1 mouse cellular context compared by ENCODE assay signal in the genomic region with DNA sequence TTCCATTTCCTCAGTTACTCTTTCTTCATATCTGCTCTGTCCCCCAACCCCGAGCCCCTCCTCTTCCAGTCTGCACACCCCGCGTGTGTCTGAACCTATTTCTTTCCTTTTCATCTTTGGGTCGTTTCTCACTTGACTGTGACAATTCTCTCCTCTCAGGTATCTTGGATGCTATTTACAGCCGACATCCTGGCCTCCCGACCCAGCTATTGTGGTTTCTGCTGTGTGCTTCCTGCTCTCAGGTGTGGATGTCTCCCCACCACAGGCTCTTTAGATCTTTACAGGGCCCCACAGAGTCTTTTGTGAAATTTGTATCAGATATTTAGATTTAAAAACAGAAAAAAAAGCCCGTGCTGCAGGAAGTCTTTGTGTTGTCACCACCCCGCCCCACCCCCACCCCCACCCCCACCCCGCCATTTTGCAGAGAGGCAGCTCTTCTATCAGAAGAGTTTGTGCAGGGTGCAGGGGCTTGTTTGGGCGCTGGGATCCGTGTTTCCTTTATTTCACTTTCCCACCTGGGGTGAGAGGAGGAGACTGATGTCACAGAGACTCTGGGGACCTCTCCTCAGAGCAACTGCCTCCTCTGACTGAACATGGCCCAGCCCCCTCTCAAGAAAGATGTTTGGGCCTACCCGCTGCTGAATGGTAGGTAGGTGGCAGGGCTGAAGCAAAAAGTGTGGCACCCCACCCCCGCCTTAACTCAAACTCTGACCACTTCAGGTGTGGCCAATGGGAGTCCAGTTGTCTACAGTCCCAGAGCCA.
TF ChIP-seq lines count a peak whose summit lies in the region.

No protein-coding gene starts in this region.

TF ChIP-seq in CH12.LX, 34 proteins besides CTCF, POLR2A, EP300 and RAD21:
- no peak for TF ChIP-seq GABPA (IDR thresholded peaks at IDR 0.05; ENCODE audit: insufficient replicate concordance, low read depth, low read length)
- peak; percentile 80; the same call in 1 of the 2 replicates for TF ChIP-seq CHD2 (IDR thresholded peaks at IDR 0.05; ENCODE audit: low read length)
- no peak for TF ChIP-seq MAX (IDR thresholded peaks at IDR 0.05; ENCODE audit: low read length)
- no peak for TF ChIP-seq PAX5 (IDR thresholded peaks at IDR 0.05; ENCODE audit: low read length)
- TF ChIP-seq NELFE (IDR thresholded peaks at IDR 0.05; ENCODE audit: low read depth, low read length), result no peak; the same call in 1 of the 2 replicates
- no peak for TF ChIP-seq JUND (conservative IDR thresholded peaks at IDR 0.05; ENCODE audit: low read depth, low read length)
- 0 out of 2 replicates have a peak, but pooled peaks have one; percentile 16 for TF ChIP-seq IRF4 (IDR thresholded peaks at IDR 0.05; ENCODE audit: low read depth, low read length)
- TF ChIP-seq POLR2AphosphoS2 (IDR thresholded peaks at IDR 0.05; ENCODE audit: low read depth, low read length), result no peak
- peak; percentile 43; the same call in 1 of the 2 replicates for TF ChIP-seq BHLHE40 (IDR thresholded peaks at IDR 0.05; ENCODE audit: low read depth, low read length)
- TF ChIP-seq KAT2A (IDR thresholded peaks at IDR 0.05; ENCODE audit: insufficient replicate concordance, low read length), result no peak
- TF ChIP-seq ELF1 (IDR thresholded peaks at IDR 0.05; ENCODE audit: low read depth, low read length), result no peak
- no peak for TF ChIP-seq RCOR1 (conservative IDR thresholded peaks at IDR 0.05; ENCODE audit: low read depth, low read length)
- TF ChIP-seq JUN (IDR thresholded peaks at IDR 0.05; ENCODE audit: insufficient read depth, low read depth, low read length), result no peak
- TF ChIP-seq MAFK (IDR thresholded peaks at IDR 0.05; ENCODE audit: insufficient replicate concordance, low read length), result no peak
- no peak for TF ChIP-seq SIN3A (IDR thresholded peaks at IDR 0.05; ENCODE audit: low read length)
- TF ChIP-seq NRF1 (IDR thresholded peaks at IDR 0.05; ENCODE audit: low read depth, low read length), result peak; percentile 11; the same call in 1 of the 2 replicates
- 0 out of 2 replicates have a peak, but pooled peaks have one; percentile 17 for TF ChIP-seq MXI1 (IDR thresholded peaks at IDR 0.05; ENCODE audit: low read depth, low read length)
- no peak; the same call in 1 of the 2 replicates for TF ChIP-seq MAZ (IDR thresholded peaks at IDR 0.05; ENCODE audit: low read depth, low read length)
- no peak for TF ChIP-seq TCF12 (IDR thresholded peaks at IDR 0.05; ENCODE audit: low read depth, low read length)
- TF ChIP-seq ZNF384 (IDR thresholded peaks at IDR 0.05; ENCODE audit: low read depth, low read length), result peak; percentile 49
- no peak for TF ChIP-seq ETS1 (conservative IDR thresholded peaks at IDR 0.05; ENCODE audit: low read depth, low read length)
- no peak for TF ChIP-seq MYC (IDR thresholded peaks at IDR 0.05; ENCODE audit: low read depth, low read length)
- TF ChIP-seq USF1 (IDR thresholded peaks at IDR 0.05; ENCODE audit: low read depth, low read length), result no peak
- TF ChIP-seq CHD1 (IDR thresholded peaks at IDR 0.05; ENCODE audit: low read depth, low read length), result no peak
- no peak for TF ChIP-seq E2F4 (IDR thresholded peaks at IDR 0.05; ENCODE audit: insufficient replicate concordance, low read depth, low read length)
- TF ChIP-seq TBP (conservative IDR thresholded peaks at IDR 0.05; ENCODE audit: low read depth, low read length), result no peak
- TF ChIP-seq ZMIZ1 (IDR thresholded peaks at IDR 0.05; ENCODE audit: low read depth, low read length), result no peak
- no peak for TF ChIP-seq USF2 (conservative IDR thresholded peaks at IDR 0.05; ENCODE audit: low read depth, low read length)
- no peak for TF ChIP-seq UBTF (IDR thresholded peaks at IDR 0.05; ENCODE audit: low read depth, low read length)
- 0 out of 2 replicates have a peak, but pooled peaks have one; percentile 8 for TF ChIP-seq HCFC1 (IDR thresholded peaks at IDR 0.05; ENCODE audit: low read depth, low read length)
- TF ChIP-seq ZC3H11A (IDR thresholded peaks at IDR 0.05; ENCODE audit: low read depth, low read length), result no peak
- TF ChIP-seq ZKSCAN1 (IDR thresholded peaks at IDR 0.05; ENCODE audit: borderline replicate concordance, low read depth, low read length), result no peak
- peak; percentile 47; the same call in 1 of the 2 replicates for TF ChIP-seq MEF2A (IDR thresholded peaks at IDR 0.05; ENCODE audit: borderline replicate concordance, low read depth, low read length)
- no peak for TF ChIP-seq SMC3 (IDR thresholded peaks at IDR 0.05; ENCODE audit: low read depth, low read length)
